Mouse (Mus musculus) ES-Bruce4 (cell line): ENCODE results near the gene Ssbp3.

Experiments used
- EP300 ChIP-seq: IDR thresholded peaks from 2 replicates; pipeline ENCODE4 v1.6.1; 2011; ENCODE audit warnings: low read depth, low read length; ENCODE audit not compliant: insufficient read depth
- POLR2A ChIP-seq: IDR thresholded peaks from one replicate; pipeline ENCODE4 v1.8.1; 2011; ENCODE audit warnings: low read length; ENCODE audit not compliant: insufficient read depth

DNA sequence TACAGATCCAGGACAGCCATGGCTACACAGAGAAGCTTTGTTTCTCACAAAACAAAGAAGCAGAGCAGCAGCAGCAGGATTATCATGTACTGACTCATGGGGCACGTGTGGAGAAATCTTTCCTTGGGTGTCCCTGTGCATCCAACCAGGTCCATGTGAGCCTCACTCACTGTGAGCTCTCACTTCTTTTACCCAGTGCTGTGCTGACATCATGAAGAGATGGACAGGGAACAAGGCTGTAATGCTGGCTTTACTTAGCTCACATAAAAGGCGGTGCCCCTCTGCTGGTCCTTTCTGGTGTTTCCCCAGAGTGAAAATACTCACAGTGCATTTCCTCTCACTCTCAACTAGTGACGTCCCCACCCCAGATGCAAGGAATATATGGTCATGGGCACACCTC lies 111.0 kb downstream of the Ssbp3 start:
- TF ChIP-seq EP300 (no peak), POLR2A (no peak)
